Mouse (Mus musculus) hindbrain, embryonic 10.5 days (tissue): ENCODE data around the gene Rbak. TPM values are rescaled to one million over a fixed set of nuclear protein-coding genes. Genes with fewer than 3 reads are reported as not detected.
A peak's percentile ranks its signal among the peaks of the same experiment; 100 is the strongest.
"Not testable (repeated sequence)": the region's sequence is repeated elsewhere in the genome, so short reads cannot be mapped to it uniquely, and the experiment has no call there.

Experiments used
- DNase-seq: peaks from one replicate; pipeline ENCODE4 v3.0.0-alpha.2; 2017; ENCODE audit warnings: low spot score
- H3K27ac ChIP-seq: fragments of 300-500 bp; sonication (generic); 2 replicates; pipeline ENCODE4 v1.5.1; 2016; ENCODE audit warnings: mild to moderate bottlenecking, moderate library complexity
- H3K27me3 ChIP-seq: fragments of 300-500 bp; sonication (generic); 2 replicates; pipeline ENCODE4 v1.6.1; 2016; ENCODE audit warnings: mild to moderate bottlenecking; ENCODE audit not compliant: poor library complexity, insufficient read depth, severe bottlenecking
- H3K36me3 ChIP-seq: fragments of 300-500 bp; sonication (generic); 2 replicates; pipeline ENCODE4 v1.6.1; 2016; ENCODE audit warnings: mild to moderate bottlenecking, moderate library complexity
- H3K4me1 ChIP-seq: fragments of 300-500 bp; sonication (generic); replicated peaks from 2 replicates; pipeline ENCODE4 v1.6.1; 2016; ENCODE audit warnings: mild to moderate bottlenecking
- H3K4me3 ChIP-seq: fragments of 300-500 bp; sonication (generic); 2 replicates; pipeline ENCODE4 v1.5.1; 2016; ENCODE audit warnings: mild to moderate bottlenecking, moderate library complexity
- H3K9me3 ChIP-seq: fragments of 300-500 bp; sonication (generic); 2 replicates; pipeline ENCODE4 v1.6.1; 2016; ENCODE audit warnings: mild to moderate bottlenecking, moderate library complexity
- WGBS: fragments of 180-500 bp; shearing (Covaris S2); methylation state at CpG from one replicate; pipeline ENCODE4 v1.1.7; 2016; 5-methylcytosine and 5-hydroxymethylcytosine counted together
- polyA plus RNA-seq: library from polyadenylated mRNA; unstranded; fragments of >200 nt; fragmentation: Nextera tagmentation; extraction: Ambion mirVana; gene quantifications from 2 replicates; pipeline ENCODE4 v1.2.1, GENCODE M21; 2016

The Rbak gene
- polyA plus RNA-seq: 13.3 and 13.7 TPM in 2 replicates

- WGBS: under 1% methylated on average over 58 of the region's 58 CpGs
- Histone ChIP-seq H3K27ac (peak within 1 kb of the TSS; percentile 92), H3K36me3 (peaks cover 35% of the 10 kb centered on the region), H3K9me3 (peaks cover 11% of the 10 kb centered on the region; the same call in 1 of the 2 replicates), H3K27me3 (no peaks in the 10 kb centered on the region), H3K4me1 (peaks cover 15% of the 10 kb centered on the region), H3K4me3 (peak within 1 kb of the TSS; percentile 93)
- DNase-seq: peak; percentile 95
Measured at GRCm38 (mm10) chr5:143180255-143181076, at the start of gene Rbak, which contains the start of gene Spdye4b. Gene Rbak (minus strand): TSS chr5:143180775. Gene Spdye4b (plus strand): TSS chr5:143181017.

DNA sequence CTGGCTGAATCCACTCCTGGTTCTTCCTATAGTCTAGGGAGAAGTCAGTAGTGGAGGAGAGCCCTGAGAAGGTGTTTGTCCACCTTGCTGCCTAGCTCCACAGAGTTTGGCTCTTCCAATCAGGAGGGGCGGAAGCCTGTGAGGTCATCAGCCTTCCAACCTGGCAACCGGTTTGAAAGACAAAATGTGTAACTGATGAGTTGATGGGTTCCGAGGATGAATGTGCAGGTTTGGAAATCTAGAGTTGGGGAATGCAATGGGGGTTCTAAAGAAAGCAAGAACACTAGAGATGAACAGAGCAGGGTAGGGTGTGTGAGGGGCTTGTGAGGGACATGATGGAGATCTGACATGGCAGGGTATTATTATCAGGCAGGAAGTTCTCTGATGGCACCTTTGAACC lies 46.2 kb upstream of the Rbak start, which contains the start of gene Spdye4a:
Gene Spdye4a, minus strand, starts transcription at position 101 of the 400 bp plus-strand sequence.
- 86% methylated on average over 3 of the region's 3 CpGs for WGBS
- no peaks in the 10 kb centered on the region for H3K36me3 ChIP-seq
- no peaks in the 10 kb centered on the region for H3K27me3 ChIP-seq
- H3K9me3 ChIP-seq: peaks cover 15% of the 10 kb centered on the region
- no peak within 1 kb of the TSS for H3K27ac ChIP-seq
- no peak for DNase-seq
- H3K4me3 ChIP-seq: no peak within 1 kb of the TSS
- H3K4me1 ChIP-seq: no peaks in the 10 kb centered on the region

GRCm38 (mm10) chr5:143222287-143222686 lies 41.7 kb upstream of the Rbak start:
- Histone ChIP-seq H3K27ac (no peak overlapping the region), H3K9me3 (no peaks in the 10 kb centered on the region), H3K36me3 (no peaks in the 10 kb centered on the region), H3K4me3 (no peak overlapping the region), H3K27me3 (no peaks in the 10 kb centered on the region), H3K4me1 (no peaks in the 10 kb centered on the region)
- no peak for DNase-seq
- WGBS: 79% methylated on average over 1 of the region's 1 CpGs

DNA sequence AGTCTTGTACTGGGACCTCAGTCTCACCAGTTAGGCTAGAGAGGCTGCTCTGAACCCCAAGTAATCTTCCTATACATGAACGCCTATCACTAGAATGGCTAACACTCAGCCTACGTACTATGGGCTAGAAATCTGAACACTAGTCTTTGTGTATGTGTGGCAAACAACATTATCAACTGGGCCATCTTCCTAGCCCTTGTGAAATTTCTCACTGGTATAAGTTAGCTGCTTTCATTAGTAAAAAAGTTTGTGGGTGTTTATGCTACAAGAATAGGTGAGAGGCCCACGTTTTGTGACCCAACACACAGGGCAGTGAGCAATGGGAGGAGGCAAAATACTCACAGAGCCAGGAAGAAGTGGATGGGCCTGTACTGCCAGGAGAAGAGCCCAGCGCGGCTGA lies 40.4 kb upstream of the Rbak start:
- H3K4me1 ChIP-seq: no peaks in the 10 kb centered on the region
- WGBS: 84% methylated on average over 5 of the region's 5 CpGs
- H3K27me3 ChIP-seq: no peaks in the 10 kb centered on the region
- H3K27ac ChIP-seq: no peak overlapping the region
- no peak overlapping the region for H3K4me3 ChIP-seq
- no peak for DNase-seq
- no peaks in the 10 kb centered on the region for H3K9me3 ChIP-seq
- H3K36me3 ChIP-seq: no peaks in the 10 kb centered on the region

GRCm38 (mm10) chr5:143213832-143214231 lies 33.3 kb upstream of the Rbak start:
- Histone ChIP-seq H3K9me3 (peaks cover 2% of the 10 kb centered on the region), H3K4me3 (no peak overlapping the region), H3K27me3 (no peaks in the 10 kb centered on the region), H3K36me3 (no peaks in the 10 kb centered on the region), H3K4me1 (no peaks in the 10 kb centered on the region), H3K27ac (no peak overlapping the region)
- WGBS: 89% methylated on average over 2 of the region's 2 CpGs
- DNase-seq: no peak

GRCm38 (mm10) chr5:143205015-143205414 lies 24.4 kb upstream of the Rbak start:
- no peak for DNase-seq
- Histone ChIP-seq H3K27me3 (no peaks in the 10 kb centered on the region), H3K4me3 (no peak overlapping the region), H3K9me3 (peaks cover 8% of the 10 kb centered on the region), H3K4me1 (no peaks in the 10 kb centered on the region), H3K27ac (no peak overlapping the region), H3K36me3 (no peaks in the 10 kb centered on the region)
- WGBS: 75% methylated on average over 3 of the region's 3 CpGs

DNA sequence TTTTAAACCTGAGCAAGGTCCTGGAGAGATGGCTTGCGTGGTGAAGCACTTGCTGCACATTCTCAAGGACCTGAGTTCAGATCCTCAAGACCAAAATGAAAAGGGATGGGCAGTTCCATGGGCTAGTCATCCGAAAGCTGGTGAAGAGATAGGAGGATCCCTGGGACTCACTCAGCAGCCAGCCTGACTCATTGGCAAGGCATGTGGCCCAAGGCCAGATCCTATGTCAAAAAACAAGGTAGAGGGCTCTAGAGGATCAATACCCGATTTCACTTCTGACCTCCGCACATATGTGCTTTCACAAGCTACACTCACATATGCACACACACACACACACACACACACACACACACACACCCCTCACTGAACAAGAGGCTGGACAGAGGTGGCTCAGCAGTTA lies 15.9 kb upstream of the Rbak start:
- H3K4me3 ChIP-seq: no peak overlapping the region
- no peaks in the 10 kb centered on the region for H3K27me3 ChIP-seq
- H3K9me3 ChIP-seq: no peaks in the 10 kb centered on the region
- H3K27ac ChIP-seq: no peak overlapping the region
- no peak for DNase-seq
- H3K36me3 ChIP-seq: no peaks in the 10 kb centered on the region
- 93% methylated on average over 4 of the region's 4 CpGs for WGBS
- no peaks in the 10 kb centered on the region for H3K4me1 ChIP-seq

DNA sequence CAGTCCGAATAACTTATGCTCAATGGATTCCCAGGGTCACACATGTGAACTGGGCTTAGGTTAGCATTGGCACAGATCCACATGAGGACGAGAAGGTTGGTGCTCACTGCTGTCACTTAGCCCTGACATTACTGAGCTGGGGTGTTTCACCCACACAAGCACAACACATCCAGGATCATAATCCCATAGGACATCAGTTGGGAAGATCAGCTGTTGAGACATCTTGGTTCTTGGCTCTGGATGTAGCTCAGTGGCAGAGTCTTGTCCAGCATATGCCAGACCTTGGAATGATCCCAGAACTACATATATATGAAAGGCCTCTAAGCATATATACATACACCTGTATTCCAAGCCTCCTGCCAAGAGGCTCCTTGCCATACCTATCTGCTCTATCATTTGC lies 14.6 kb upstream of the Rbak start:
- no peak for DNase-seq
- H3K27me3 ChIP-seq: no peaks in the 10 kb centered on the region
- no peak overlapping the region for H3K27ac ChIP-seq
- H3K9me3 ChIP-seq: no peaks in the 10 kb centered on the region
- 83% methylated on average over 2 of the region's 2 CpGs for WGBS
- no peak overlapping the region for H3K4me3 ChIP-seq
- no peaks in the 10 kb centered on the region for H3K36me3 ChIP-seq
- H3K4me1 ChIP-seq: no peaks in the 10 kb centered on the region

- not testable (repeated sequence) for DNase-seq, H3K4me3 ChIP-seq, H3K4me1 ChIP-seq, H3K9me3 ChIP-seq, H3K36me3 ChIP-seq, H3K27ac ChIP-seq, H3K27me3 ChIP-seq
- WGBS: 73% methylated on average over 8 of the region's 8 CpGs
Measured at GRCm38 (mm10) chr5:143194747-143195146, 14.2 kb upstream of the Rbak start.

DNA sequence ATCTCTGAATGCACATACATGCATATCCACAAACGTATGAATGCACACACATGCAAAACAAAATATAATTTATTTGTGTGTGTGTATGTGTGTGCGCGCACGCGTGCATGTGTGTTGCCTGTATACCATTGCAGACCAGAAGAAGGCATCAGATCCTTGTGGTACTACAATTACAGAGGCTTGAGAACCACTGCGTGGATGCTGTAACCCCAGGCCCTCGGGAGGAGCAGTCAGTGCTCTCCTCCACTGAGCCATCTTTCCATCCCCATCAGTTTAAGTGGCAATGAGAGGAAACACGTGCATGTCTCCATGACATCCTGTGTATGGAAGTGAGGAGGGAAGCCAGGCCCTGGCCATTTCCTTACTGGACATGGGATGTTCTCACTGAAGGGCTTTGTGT lies 12.2 kb upstream of the Rbak start:
- no peak for DNase-seq
- H3K4me3 ChIP-seq: no peak overlapping the region
- WGBS: 89% methylated on average over 8 of the region's 8 CpGs
- H3K9me3 ChIP-seq: no peaks in the 10 kb centered on the region
- H3K27me3 ChIP-seq: no peaks in the 10 kb centered on the region
- H3K36me3 ChIP-seq: no peaks in the 10 kb centered on the region
- no peaks in the 10 kb centered on the region for H3K4me1 ChIP-seq
- H3K27ac ChIP-seq: no peak overlapping the region

DNA sequence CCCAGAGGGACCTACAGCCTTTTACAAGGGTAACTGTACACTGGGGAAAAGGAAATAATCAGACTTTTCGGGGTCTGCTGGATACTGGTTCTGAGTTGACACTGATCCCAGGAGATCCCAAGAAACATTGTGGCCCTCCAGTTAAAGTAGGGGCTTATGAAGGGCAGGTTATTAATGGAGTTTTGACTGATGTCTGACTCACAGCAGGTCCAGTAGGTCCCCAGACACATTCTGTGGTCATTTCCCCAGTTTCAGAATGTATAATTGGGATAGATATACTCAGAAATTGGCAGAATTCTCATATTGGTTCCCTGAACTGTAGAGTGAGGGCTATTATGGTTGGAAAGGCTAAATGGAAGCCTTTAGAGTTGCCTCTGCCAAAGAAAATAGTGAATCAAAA lies 7.4 kb upstream of the Rbak start:
- not testable (repeated sequence) for H3K4me1 ChIP-seq, H3K9me3 ChIP-seq, H3K27ac ChIP-seq, H3K4me3 ChIP-seq, DNase-seq, H3K36me3 ChIP-seq, H3K27me3 ChIP-seq
- 82% methylated on average over 1 of the region's 1 CpGs for WGBS

GRCm38 (mm10) chr5:143179179-143179578 lies 1.4 kb downstream of the Rbak start:
- H3K4me1 ChIP-seq: peaks cover 15% of the 10 kb centered on the region
- no peaks in the 10 kb centered on the region for H3K27me3 ChIP-seq
- H3K4me3 ChIP-seq: peak overlapping the region; percentile 93; the same call in 1 of the 2 replicates
- peak; percentile 10 for DNase-seq
- H3K36me3 ChIP-seq: peaks cover 48% of the 10 kb centered on the region
- WGBS: 49% methylated on average over 6 of the region's 6 CpGs
- no peak overlapping the region for H3K27ac ChIP-seq
- peaks cover 11% of the 10 kb centered on the region; the same call in 1 of the 2 replicates for H3K9me3 ChIP-seq

DNA sequence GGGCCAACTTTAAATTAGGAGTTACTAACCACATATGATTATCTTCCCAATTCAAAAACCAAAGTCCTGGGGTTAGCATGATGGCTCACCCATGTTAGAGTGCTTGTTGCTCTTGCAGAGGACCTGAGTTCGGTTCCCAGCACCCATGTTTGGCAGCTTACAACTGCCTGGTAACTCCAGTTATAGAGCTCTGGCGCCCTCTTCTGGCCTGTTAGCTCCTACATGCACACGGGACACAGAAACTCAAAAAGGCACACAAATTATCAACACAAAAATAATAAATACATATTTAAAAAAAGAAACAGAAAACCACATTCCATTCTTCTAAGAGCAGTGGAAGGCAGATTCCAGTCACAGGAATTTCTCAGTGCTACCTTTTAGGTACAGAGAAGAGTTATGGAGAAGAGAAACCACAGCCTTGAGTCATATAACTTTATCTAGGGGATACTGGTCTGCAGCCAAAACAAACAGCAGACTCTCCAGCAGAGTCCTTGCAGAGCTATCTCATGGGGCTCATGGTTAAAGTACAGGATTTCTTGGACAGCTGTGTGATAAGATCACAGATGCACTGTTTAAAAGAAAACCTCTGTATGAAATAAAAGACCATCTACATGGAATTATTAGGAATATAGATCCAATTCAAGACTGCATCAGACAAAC lies 2.9 kb downstream of the Rbak start:
- Histone ChIP-seq H3K27ac (no peak overlapping the region), H3K36me3 (peaks cover 63% of the 10 kb centered on the region)
- 88% methylated on average over 3 of the region's 3 CpGs for WGBS

More for the DNA sequence above, 2.9 kb downstream of the Rbak start:
- Histone ChIP-seq H3K4me1 (peaks cover 15% of the 10 kb centered on the region), H3K27me3 (no peaks in the 10 kb centered on the region), H3K9me3 (peaks cover 24% of the 10 kb centered on the region; the same call in 1 of the 2 replicates), H3K4me3 (no peak overlapping the region)
- no peak for DNase-seq
